20 mouse cellular contexts compared by ENCODE assay signal in the genomic region with DNA sequence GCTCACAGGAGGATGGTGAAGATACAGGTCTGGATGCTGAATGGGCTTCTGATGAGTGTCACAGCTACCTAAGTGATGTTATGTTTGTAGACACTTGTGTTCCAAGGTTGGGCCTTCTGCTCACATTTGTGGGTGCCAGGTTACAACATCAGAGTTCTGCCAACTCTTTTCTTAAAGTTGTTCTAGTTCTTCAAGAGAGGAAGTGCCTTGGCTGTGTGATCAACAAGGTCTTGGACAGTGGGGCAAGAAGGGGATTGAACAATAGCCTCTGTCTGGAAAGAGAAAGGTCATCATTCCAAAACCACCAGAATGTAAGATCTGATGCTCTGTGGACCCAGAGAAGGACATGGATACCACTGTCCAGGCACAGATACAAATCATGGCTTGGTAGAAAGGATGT. TPM values are rescaled to one million over a fixed set of nuclear protein-coding genes. Genes with fewer than 3 reads are reported as not detected.
A peak's percentile ranks its signal among the peaks of the same experiment; 100 is the strongest.
DNase-seq lines count a peak whose midpoint lies in the region; ATAC-seq and TF ChIP-seq lines count a peak whose summit lies in the region.
"Had no signal": no experiment of that assay in that cellular context is flagged by ENCODE, and none has a peak within 500 bp of the region (broad histone marks: within the 10 kb centered on the region; RNA-seq: fewer than 3 reads in every experiment).

No protein-coding gene starts in this region.

- TF ChIP-seq POLR2A in bone marrow, adult 2 months (IDR thresholded peaks at IDR 0.05; ENCODE audit: borderline replicate concordance, control insufficient read depth, low read depth, low read length), result no peak

- H3K9ac ChIP-seq in lung, postnatal 0 days (replicated peaks; ENCODE audit: low read depth), result no peak overlapping the region
- H3K9ac ChIP-seq in forebrain, embryonic 11.5 days (ENCODE audit: low read length), result no peak overlapping the region
- H3K9ac ChIP-seq: embryonic facial prominence, embryonic 12.5 days; forebrain, embryonic 12.5 days had no signal

- no peak overlapping the region for H3K4me2 ChIP-seq in lung, postnatal 0 days (replicated peaks; ENCODE audit: low read depth, low read length)
- H3K4me2 ChIP-seq in forebrain, embryonic 11.5 days (ENCODE audit: low read depth, low read length, severe bottlenecking), result no peak overlapping the region
- H3K4me2 ChIP-seq: embryonic facial prominence, embryonic 12.5 days; forebrain, embryonic 12.5 days had no signal

- no peaks in the 10 kb centered on the region for H3K36me3 ChIP-seq in lung, postnatal 0 days (ENCODE audit: insufficient read depth, low read length)
- H3K36me3 ChIP-seq in forebrain, embryonic 11.5 days (ENCODE audit: control insufficient read depth, insufficient read depth, low read length), result no peaks in the 10 kb centered on the region
- H3K36me3 ChIP-seq: embryonic facial prominence, embryonic 10.5 days; embryonic facial prominence, embryonic 12.5 days; forebrain, embryonic 12.5 days had no signal

- no peaks in the 10 kb centered on the region for H3K9me3 ChIP-seq in lung, postnatal 0 days (ENCODE audit: low read length)
- H3K9me3 ChIP-seq in forebrain, embryonic 11.5 days (ENCODE audit: control insufficient read depth, low read length), result no peaks in the 10 kb centered on the region
- H3K9me3 ChIP-seq: embryonic facial prominence, embryonic 10.5 days; embryonic facial prominence, embryonic 12.5 days; forebrain, embryonic 12.5 days had no signal

- peak; percentile 58 for DNase-seq in lung, postnatal 0 days (ENCODE audit: low spot score)
- no peak for DNase-seq in lung, postnatal 25 days (ENCODE audit: low spot score)
- no peak for DNase-seq in gastrocnemius, postnatal 10 days
- no peak for DNase-seq in forebrain, embryonic 11.5 days (ENCODE audit: low spot score)
- DNase-seq: adrenal gland, adult 2 months; adrenal gland, postnatal 10 days; adrenal gland, postnatal 25 days; cerebellum, adult 11-12 months; cerebellum, adult 2 months; cerebellum, adult 9-10 months; cerebellum, postnatal 10 days; cerebellum, postnatal 25 days had no signal

- no peak for ATAC-seq in lung, postnatal 0 days
- peak; percentile 51 for ATAC-seq in granulocyte monocyte progenitor cell, adult 5-6 weeks (replicated peaks; ENCODE audit: poor library complexity, severe bottlenecking)
- ATAC-seq in megakaryocyte progenitor cell, adult 5-6 weeks (replicated peaks; ENCODE audit: poor library complexity), result peak; percentile 12; the same call in 1 of the 2 replicates
- ATAC-seq in forebrain, embryonic 11.5 days (replicated peaks; ENCODE audit: low FRiP score), result no peak
- ATAC-seq: forebrain, embryonic 14.5 days; forebrain, embryonic 16.5 days had no signal

- H3K4me1 ChIP-seq in lung, postnatal 0 days (ENCODE audit: insufficient read depth, low read depth, low read length), result peaks cover 18% of the 10 kb centered on the region
- H3K4me1 ChIP-seq in bone marrow, adult 2 months (ENCODE audit: control insufficient read depth, insufficient read depth, low read length), result peaks cover 3% of the 10 kb centered on the region; the same call in 1 of the 2 replicates
- no peaks in the 10 kb centered on the region for H3K4me1 ChIP-seq in forebrain, embryonic 11.5 days (replicated peaks; ENCODE audit: control insufficient read depth, insufficient read depth, low read length)
- H3K4me1 ChIP-seq: forebrain, embryonic 12.5 days had no signal

- no peak for TF ChIP-seq EP300 in lung, postnatal 0 days (IDR thresholded peaks at IDR 0.05)

- TF ChIP-seq CTCF in lung, postnatal 0 days (IDR thresholded peaks at IDR 0.05), result no peak
- no peak for TF ChIP-seq CTCF in bone marrow, adult 2 months (IDR thresholded peaks at IDR 0.05; ENCODE audit: control insufficient read depth, insufficient read depth, low read length)

- H3K4me3 ChIP-seq in lung, postnatal 0 days (ENCODE audit: low read depth, low read length), result no peak overlapping the region
- H3K4me3 ChIP-seq in bone marrow, adult 2 months (replicated peaks; ENCODE audit: control insufficient read depth, low read depth, low read length), result no peak overlapping the region
- H3K4me3 ChIP-seq in forebrain, embryonic 11.5 days (ENCODE audit: low read depth, low read length), result no peak overlapping the region
- H3K4me3 ChIP-seq: embryonic facial prominence, embryonic 10.5 days; embryonic facial prominence, embryonic 12.5 days; forebrain, embryonic 12.5 days had no signal

- H3K27me3 ChIP-seq in lung, postnatal 0 days (replicated peaks; ENCODE audit: insufficient read depth, low read length), result no peaks in the 10 kb centered on the region
- no peaks in the 10 kb centered on the region for H3K27me3 ChIP-seq in forebrain, embryonic 11.5 days (ENCODE audit: control insufficient read depth, insufficient read depth, low read length)
- H3K27me3 ChIP-seq: embryonic facial prominence, embryonic 12.5 days; forebrain, embryonic 12.5 days had no signal

- H3K27ac ChIP-seq in lung, postnatal 0 days (ENCODE audit: low read length), result peak overlapping the region; percentile 51; the same call in 1 of the 2 replicates
- peak overlapping the region; percentile 41 for H3K27ac ChIP-seq in bone marrow, adult 2 months (ENCODE audit: control insufficient read depth, insufficient read depth, low read depth, low read length, poor library complexity)
- H3K27ac ChIP-seq in forebrain, embryonic 11.5 days (ENCODE audit: low read depth, low read length), result no peak overlapping the region
- H3K27ac ChIP-seq: embryonic facial prominence, embryonic 10.5 days; embryonic facial prominence, embryonic 12.5 days; forebrain, embryonic 12.5 days had no signal

RNA-seq across cellular contexts. Expression of a gene that starts 19.6 kb away (rescaled TPM):
- polyA plus RNA-seq in lung, postnatal 0 days (2015; fragmentation: Nextera tagmentation; extraction: Ambion mirVana), result 17.7 and 19.3 TPM in 2 replicates
- polyA plus RNA-seq in bone marrow, adult 2 months (2011; ENCODE audit: insufficient read depth, insufficient read length, low replicate concordance, missing spikeins), result 35.3 and 102 TPM in 2 replicates
- 263 and 340 TPM in 2 replicates for total RNA-seq in granulocyte monocyte progenitor cell, adult 5-6 weeks (2014; fragmentation: Nextera tagmentation)
- 64.3 and 71.5 TPM in 2 replicates for total RNA-seq in granulocyte monocyte progenitor cell, adult 5-6 weeks (2017)
- total RNA-seq in megakaryocyte progenitor cell, adult 5-6 weeks (2015), result 119 and 135 TPM in 2 replicates
- 68.0 and 70.5 TPM in 2 replicates for total RNA-seq in megakaryocyte progenitor cell, adult 5-6 weeks (2017)
- 10 to 100 TPM; 13.2 to 21.0 TPM for total RNA-seq in gastrocnemius, postnatal 10 days (2021)
- polyA plus RNA-seq in forebrain, embryonic 11.5 days (2014; fragmentation: Nextera tagmentation; extraction: Ambion mirVana), result 4.1 and 6.1 TPM in 2 replicates

Comparison
In these comparisons a context has a peak if more than half of its experiments do, and no peak if none do; other contexts are left out.
1. ATAC-seq: peak in granulocyte monocyte progenitor cell, adult 5-6 weeks (single experiment) and megakaryocyte progenitor cell, adult 5-6 weeks (single experiment); none in lung, postnatal 0 days (single experiment) and forebrain, embryonic 11.5 days (single experiment).